Mouse (Mus musculus): ENCODE data around the gene Ppp1r35.

Ppp1r35 gene

DNA sequence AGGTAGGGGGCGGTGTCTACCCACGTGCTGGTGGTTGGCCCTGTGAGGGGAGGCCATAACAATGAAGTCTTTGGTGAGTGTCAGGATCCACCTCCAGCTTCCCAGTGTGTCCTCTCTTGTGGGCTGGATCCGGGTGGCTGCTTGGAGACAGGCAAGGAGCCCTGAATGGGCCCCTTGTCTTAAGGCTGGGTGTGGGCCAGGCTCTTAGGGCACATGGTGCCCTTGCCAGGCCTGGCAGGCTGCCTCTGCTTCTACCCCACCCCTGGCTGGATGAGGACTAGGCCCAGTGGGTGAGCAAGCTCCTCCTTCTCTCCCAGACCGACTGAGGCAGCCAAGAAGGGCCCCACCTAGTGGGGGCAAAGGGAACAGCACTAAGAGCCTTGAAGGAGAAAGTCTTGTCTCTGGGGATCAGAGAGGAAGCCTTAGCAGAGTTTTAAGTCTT lies 18.7 kb upstream of the Ppp1r35 start:
- H3K27me3 ChIP-seq (ENCODE audit: control insufficient read depth, insufficient read depth, low read length, poor library complexity, severe bottlenecking), result no peaks in the 10 kb centered on the region
- peaks cover 15% of the 10 kb centered on the region for H3K36me3 ChIP-seq (ENCODE audit: control insufficient read depth, insufficient read depth, low read length, poor library complexity, severe bottlenecking)
- DNase-seq (ENCODE audit: low read depth, low spot score), result peak; percentile 92

- no peak for DNase-seq (ENCODE audit: low read depth, low spot score)
- peaks cover 2% of the 10 kb centered on the region for H3K36me3 ChIP-seq (ENCODE audit: control insufficient read depth, insufficient read depth, low read length, poor library complexity, severe bottlenecking)
- H3K27me3 ChIP-seq (ENCODE audit: control insufficient read depth, insufficient read depth, low read length, poor library complexity, severe bottlenecking), result no peaks in the 10 kb centered on the region
Measured at GRCm38 (mm10) chr5:137764609-137765340, 13.9 kb upstream of the Ppp1r35 start.

- Histone ChIP-seq H3K27me3 (ENCODE audit: control insufficient read depth, insufficient read depth, low read length, poor library complexity, severe bottlenecking) (no peaks in the 10 kb centered on the region), H3K36me3 (ENCODE audit: control insufficient read depth, insufficient read depth, low read length, poor library complexity, severe bottlenecking) (no peaks in the 10 kb centered on the region)
- peak; percentile 79 for DNase-seq (ENCODE audit: low read depth, low spot score)
Measured at GRCm38 (mm10) chr5:137766270-137766669, 12.4 kb upstream of the Ppp1r35 start.

- Histone ChIP-seq H3K36me3 (ENCODE audit: control insufficient read depth, insufficient read depth, low read length, poor library complexity, severe bottlenecking) (no peaks in the 10 kb centered on the region), H3K27me3 (ENCODE audit: control insufficient read depth, insufficient read depth, low read length, poor library complexity, severe bottlenecking) (no peaks in the 10 kb centered on the region)
- DNase-seq (ENCODE audit: low read depth, low spot score), result no peak
Measured at GRCm38 (mm10) chr5:137768475-137768874, 10.2 kb upstream of the Ppp1r35 start.

GRCm38 (mm10) chr5:137770709-137771108 lies 7.9 kb upstream of the Ppp1r35 start:
- no peaks in the 10 kb centered on the region for H3K27me3 ChIP-seq (ENCODE audit: control insufficient read depth, insufficient read depth, low read length, poor library complexity, severe bottlenecking)
- no peaks in the 10 kb centered on the region for H3K36me3 ChIP-seq (ENCODE audit: control insufficient read depth, insufficient read depth, low read length, poor library complexity, severe bottlenecking)
- DNase-seq (ENCODE audit: low read depth, low spot score), result peak; percentile 85

GRCm38 (mm10) chr5:137772755-137773154 lies 5.9 kb upstream of the Ppp1r35 start:
- DNase-seq (ENCODE audit: low read depth, low spot score), result no peak
- no peaks in the 10 kb centered on the region for H3K36me3 ChIP-seq (ENCODE audit: control insufficient read depth, insufficient read depth, low read length, poor library complexity, severe bottlenecking)
- H3K27me3 ChIP-seq (ENCODE audit: control insufficient read depth, insufficient read depth, low read length, poor library complexity, severe bottlenecking), result no peaks in the 10 kb centered on the region

- Histone ChIP-seq H3K36me3 (ENCODE audit: control insufficient read depth, insufficient read depth, low read length, poor library complexity, severe bottlenecking) (0 out of 2 replicates have a peak, but pooled peaks cover 2% of the 10 kb centered on the region), H3K27me3 (ENCODE audit: control insufficient read depth, insufficient read depth, low read length, poor library complexity, severe bottlenecking) (no peaks in the 10 kb centered on the region)
- DNase-seq (ENCODE audit: low read depth, low spot score), result no peak
Measured at GRCm38 (mm10) chr5:137775587-137776290, 2.9 kb upstream of the Ppp1r35 start.

DNA sequence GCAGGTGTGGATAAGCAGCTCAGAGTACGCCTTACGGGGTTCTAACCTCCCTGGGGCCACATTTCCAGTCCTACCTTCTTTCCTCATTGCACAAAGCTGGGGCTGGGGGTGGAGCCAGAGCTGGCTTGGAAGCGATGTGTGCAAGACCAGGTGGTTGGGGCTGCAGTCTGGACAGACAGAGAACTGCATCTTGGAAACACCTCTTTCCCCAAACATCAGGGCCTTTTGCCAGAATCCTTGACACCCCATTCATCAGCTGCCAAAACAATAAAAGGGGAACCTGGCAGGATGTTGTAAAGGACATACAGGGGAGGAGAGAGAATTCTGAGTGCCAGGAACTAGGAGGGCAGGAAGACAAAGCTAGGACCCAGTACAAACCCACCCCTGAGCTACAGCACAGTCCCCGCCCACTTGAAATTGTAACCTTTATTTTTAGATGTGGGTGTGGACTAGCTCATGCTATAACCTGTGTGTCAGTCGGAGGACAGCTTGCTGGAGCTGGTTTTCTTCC lies 2.2 kb upstream of the Ppp1r35 start:
- Histone ChIP-seq H3K27me3 (ENCODE audit: control insufficient read depth, insufficient read depth, low read length, poor library complexity, severe bottlenecking) (no peaks in the 10 kb centered on the region), H3K36me3 (ENCODE audit: control insufficient read depth, insufficient read depth, low read length, poor library complexity, severe bottlenecking) (peaks cover 4% of the 10 kb centered on the region; the same call in 1 of the 2 replicates)
- peak; percentile 49 for DNase-seq (ENCODE audit: low read depth, low spot score)

- DNase-seq (ENCODE audit: low read depth, low spot score), result no peak
- H3K36me3 ChIP-seq (ENCODE audit: control insufficient read depth, insufficient read depth, low read length, poor library complexity, severe bottlenecking), result peaks cover 6% of the 10 kb centered on the region; the same call in 1 of the 2 replicates
- no peaks in the 10 kb centered on the region for H3K27me3 ChIP-seq (ENCODE audit: control insufficient read depth, insufficient read depth, low read length, poor library complexity, severe bottlenecking)
Measured at GRCm38 (mm10) chr5:137777267-137777845, 1.3 kb upstream of the Ppp1r35 start.

GRCm38 (mm10) chr5:137779053-137779933 lies 644 bp downstream of the Ppp1r35 start:
- Histone ChIP-seq H3K36me3 (ENCODE audit: control insufficient read depth, insufficient read depth, low read length, poor library complexity, severe bottlenecking) (peaks cover 6% of the 10 kb centered on the region; the same call in 1 of the 2 replicates), H3K27me3 (ENCODE audit: control insufficient read depth, insufficient read depth, low read length, poor library complexity, severe bottlenecking) (no peaks in the 10 kb centered on the region)
- DNase-seq (ENCODE audit: low read depth, low spot score), result peak; percentile 41

GRCm38 (mm10) chr5:137781661-137782060 lies 3.0 kb downstream of the Ppp1r35 start:
- DNase-seq (ENCODE audit: low read depth, low spot score), result no peak
- Histone ChIP-seq H3K27me3 (ENCODE audit: control insufficient read depth, insufficient read depth, low read length, poor library complexity, severe bottlenecking) (no peaks in the 10 kb centered on the region), H3K36me3 (ENCODE audit: control insufficient read depth, insufficient read depth, low read length, poor library complexity, severe bottlenecking) (peaks cover 6% of the 10 kb centered on the region; the same call in 1 of the 2 replicates)

- no peaks in the 10 kb centered on the region for H3K27me3 ChIP-seq (ENCODE audit: control insufficient read depth, insufficient read depth, low read length, poor library complexity, severe bottlenecking)
- H3K36me3 ChIP-seq (ENCODE audit: control insufficient read depth, insufficient read depth, low read length, poor library complexity, severe bottlenecking), result peaks cover 6% of the 10 kb centered on the region; the same call in 1 of the 2 replicates
- no peak for DNase-seq (ENCODE audit: low read depth, low spot score)
Measured at GRCm38 (mm10) chr5:137782776-137783522, 4.3 kb downstream of the Ppp1r35 start.

DNA sequence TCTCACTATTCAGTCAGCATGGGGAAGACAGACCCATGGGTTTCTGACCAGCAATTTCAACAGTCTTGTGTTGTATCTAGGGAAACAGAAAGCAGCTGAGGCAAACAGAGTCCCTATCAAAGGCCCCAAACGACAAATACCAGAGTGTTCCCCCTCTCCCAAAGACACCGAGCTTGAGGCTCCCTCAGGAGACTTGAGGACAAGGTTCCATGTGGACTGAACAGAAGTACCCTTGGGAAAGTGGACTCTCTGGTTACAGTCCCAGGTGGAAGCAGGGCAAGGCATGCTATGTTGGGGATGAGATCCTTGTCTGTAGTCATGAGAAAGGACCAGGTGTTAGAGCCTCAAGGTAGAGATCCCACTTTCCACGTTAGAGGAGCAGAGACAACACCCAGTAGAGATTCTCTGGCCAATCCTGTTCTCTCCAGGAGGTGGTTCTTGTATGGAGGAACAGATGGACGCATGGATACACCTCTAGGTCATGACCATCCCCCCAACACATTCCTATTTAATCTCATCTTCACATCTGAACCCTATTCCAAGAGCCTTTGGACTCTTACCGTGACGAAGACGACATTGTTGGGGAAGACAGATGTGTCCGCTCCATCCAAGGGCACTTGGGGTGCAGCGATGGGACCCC lies 5.4 kb downstream of the Ppp1r35 start:
- DNase-seq (ENCODE audit: low read depth, low spot score), result no peak
- Histone ChIP-seq H3K36me3 (ENCODE audit: control insufficient read depth, insufficient read depth, low read length, poor library complexity, severe bottlenecking) (peaks cover 6% of the 10 kb centered on the region; the same call in 1 of the 2 replicates), H3K27me3 (ENCODE audit: control insufficient read depth, insufficient read depth, low read length, poor library complexity, severe bottlenecking) (no peaks in the 10 kb centered on the region)

Measured in splenic B cell, adult 2 months (primary cell).